Mouse (Mus musculus) adrenal gland, adult (tissue): Measurements from ENCODE around the gene Mttp.
"Not testable (repeated sequence)": the region's sequence is repeated elsewhere in the genome, so short reads cannot be mapped to it uniquely, and the experiment has no call there.

Source experiments
- DNase-seq, 2 experiments: peaks; one replicate each; pipeline ENCODE4 v3.0.0; 2022 to 2023; ENCODE audit warnings: low spot score in 1 of 2; ENCODE audit not compliant: inconsistent age in 2 of 2

The Mttp gene

DNA sequence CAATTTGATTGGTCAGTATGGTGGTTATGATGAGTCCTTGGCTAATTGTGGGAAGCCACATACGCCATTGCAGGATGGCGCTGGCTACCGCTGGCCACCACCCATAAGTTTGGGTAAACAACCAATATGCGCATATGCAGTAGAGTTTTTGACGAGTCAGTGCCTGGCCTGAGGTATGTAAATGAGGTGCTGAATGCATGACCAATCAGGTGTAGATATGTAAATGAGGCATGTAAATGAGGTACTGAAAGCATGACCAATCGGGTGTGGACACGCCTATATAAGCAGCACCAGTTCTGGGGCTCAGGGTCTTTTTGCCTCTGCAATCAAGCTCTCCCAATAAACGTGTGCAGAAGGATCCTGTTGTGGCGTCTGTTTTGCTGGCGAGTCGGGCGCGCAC, 6.6 kb downstream of the Mttp start:
- DNase-seq = not testable (repeated sequence)

- DNase-seq = no peak
Observed at GRCm38 (mm10) chr3:138134528-138134927, 10.2 kb downstream of the Mttp start.

DNA sequence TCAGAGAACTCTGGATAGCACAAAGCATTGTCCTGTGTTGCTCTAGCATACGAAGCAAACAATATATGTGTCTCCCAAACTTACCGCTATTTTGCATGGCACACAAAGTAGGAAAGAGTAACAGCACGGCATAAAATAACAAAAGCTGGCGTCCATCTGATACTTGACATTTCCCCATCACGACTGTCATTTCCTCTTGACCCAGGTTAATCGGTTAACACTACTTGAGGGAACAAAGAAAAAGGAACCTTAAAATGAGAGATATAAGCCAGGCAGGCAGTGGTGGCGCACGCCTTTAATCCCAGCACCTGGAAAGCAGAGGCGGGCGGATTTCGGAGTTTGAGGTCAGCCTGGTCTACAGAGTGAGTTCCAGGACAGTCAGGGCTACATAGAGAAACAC, 10.9 kb downstream of the Mttp start:
- DNase-seq = no peak

GRCm38 (mm10) chr3:138133463-138133862, 11.3 kb downstream of the Mttp start:
- no peak for DNase-seq

DNA sequence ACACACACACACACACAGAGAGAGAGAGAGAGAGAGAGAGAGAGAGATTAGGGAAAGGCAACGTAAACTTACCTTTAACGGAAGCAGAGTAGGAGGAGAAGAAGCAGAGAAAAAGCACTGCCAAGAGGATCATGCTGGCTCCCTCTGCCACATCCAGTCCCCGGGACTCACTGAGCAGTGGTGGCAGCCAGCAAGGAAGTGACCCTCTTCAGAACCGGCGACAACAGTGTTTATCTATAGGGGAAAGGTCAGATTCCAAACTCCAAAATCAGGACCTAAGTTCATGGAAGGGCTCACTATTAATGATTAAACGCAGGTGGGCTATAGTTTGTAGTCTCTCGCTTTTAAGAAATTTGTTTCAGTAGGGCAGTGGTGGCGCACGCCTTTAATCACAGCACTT, 13.6 kb downstream of the Mttp start:
- DNase-seq = no peak

- no peak for DNase-seq
Observed at GRCm38 (mm10) chr3:138130692-138131091, 14.1 kb downstream of the Mttp start.

DNA sequence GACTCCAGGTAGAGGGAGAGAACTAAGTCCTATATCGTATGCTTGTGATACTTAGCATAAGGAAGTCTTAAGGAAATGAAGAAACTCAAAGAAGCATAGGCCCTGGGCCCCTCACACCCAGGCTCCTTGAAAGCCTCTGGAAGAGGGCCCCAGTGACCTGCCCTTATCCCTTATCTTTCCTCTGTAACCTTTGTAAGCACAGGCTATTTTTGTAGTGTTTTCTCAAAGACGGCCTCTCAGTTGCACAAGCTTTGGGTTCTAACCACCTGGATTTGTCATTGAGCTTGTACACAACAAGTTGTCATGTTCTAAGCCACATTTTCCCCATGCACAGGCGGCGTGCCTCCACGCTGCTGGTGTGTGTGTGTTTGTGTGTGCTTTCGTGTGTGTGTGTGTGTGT, 15.7 kb downstream of the Mttp start:
- no peak for DNase-seq

DNA sequence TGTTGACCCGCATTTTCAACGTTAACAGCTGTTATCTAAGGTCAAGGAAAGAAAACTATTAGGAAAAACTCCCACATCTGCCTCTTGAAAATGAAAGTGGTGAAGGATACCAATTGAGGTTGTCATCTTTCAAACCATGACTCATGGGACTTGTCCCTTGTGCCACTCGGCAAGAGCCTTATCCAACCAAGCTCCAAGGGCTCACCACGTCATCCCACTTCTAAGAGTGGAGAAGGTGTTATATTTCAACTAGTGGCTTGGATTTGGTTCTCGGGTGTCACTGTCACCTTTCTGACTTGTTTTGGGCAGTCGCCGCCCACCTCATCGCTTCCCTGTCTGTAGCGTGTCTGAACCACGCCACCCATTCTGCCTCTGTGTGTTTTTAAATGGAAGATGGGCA, 20.9 kb downstream of the Mttp start:
- DNase-seq = peak in 1 of 2 experiments; percentile 57

- no peak for DNase-seq
Observed at GRCm38 (mm10) chr3:138121461-138121860, 23.3 kb downstream of the Mttp start.

DNA sequence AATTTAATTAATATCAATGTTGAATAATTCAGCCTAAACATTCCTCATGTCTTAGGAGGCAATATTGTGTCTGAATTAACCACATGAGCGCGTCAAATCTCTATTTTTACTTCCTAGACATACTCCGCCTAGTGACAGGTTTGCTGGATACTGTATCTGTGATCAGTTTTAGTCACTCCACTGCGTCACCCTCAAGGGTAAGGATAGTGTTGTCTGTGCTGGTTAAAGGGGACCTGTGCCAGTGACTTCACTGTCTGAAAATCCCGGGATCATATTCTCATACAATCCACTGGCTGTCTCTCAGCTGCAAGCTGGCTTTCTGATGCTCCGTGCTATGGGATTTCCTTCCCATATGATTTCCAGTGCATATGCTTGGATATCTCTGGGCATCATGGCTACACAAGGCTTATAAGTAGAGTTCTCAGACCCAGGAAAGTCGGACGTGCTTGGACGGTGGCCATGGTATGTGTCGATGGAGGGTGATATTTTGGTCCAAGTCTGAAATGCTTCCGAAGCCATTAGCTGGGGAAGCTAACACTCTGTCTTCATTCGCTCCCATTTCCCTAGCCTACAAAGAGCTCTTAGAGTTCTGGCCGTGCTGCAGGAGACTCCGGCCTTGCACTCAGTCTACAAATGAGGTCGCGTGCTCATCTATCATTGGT, 25.2 kb downstream of the Mttp start:
- DNase-seq = peak in 1 of 2 experiments; percentile 31

- peak in 1 of 2 experiments; percentile 19 for DNase-seq
Observed at GRCm38 (mm10) chr3:138118831-138119230, 25.9 kb downstream of the Mttp start.

- peak in 1 of 2 experiments; percentile 38 for DNase-seq
Observed at GRCm38 (mm10) chr3:138118392-138118791, 26.4 kb downstream of the Mttp start.

DNA sequence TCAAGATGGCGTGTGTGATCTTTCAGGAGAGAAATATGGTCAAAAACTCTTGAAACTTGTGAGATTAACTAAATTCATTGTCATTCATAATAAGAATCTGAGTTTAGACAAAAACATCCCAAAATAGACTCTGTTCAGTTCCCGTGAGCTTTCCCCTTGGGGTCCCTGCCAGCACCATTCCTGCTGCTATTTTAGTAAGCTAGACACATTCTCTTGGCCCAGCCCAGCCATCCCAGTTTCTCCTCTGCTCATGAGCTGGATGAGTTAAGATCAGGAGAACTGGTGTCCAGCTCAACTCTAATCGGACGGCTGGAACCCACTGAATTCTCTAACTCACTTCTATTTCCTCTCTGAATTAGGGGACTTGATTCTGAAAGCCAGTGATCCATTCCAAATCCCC, 27.9 kb downstream of the Mttp start:
- peak in 1 of 2 experiments; percentile 18 for DNase-seq

- peak in 1 of 2 experiments; percentile 55 for DNase-seq
Observed at GRCm38 (mm10) chr3:138114106-138114505, 30.7 kb downstream of the Mttp start.

DNA sequence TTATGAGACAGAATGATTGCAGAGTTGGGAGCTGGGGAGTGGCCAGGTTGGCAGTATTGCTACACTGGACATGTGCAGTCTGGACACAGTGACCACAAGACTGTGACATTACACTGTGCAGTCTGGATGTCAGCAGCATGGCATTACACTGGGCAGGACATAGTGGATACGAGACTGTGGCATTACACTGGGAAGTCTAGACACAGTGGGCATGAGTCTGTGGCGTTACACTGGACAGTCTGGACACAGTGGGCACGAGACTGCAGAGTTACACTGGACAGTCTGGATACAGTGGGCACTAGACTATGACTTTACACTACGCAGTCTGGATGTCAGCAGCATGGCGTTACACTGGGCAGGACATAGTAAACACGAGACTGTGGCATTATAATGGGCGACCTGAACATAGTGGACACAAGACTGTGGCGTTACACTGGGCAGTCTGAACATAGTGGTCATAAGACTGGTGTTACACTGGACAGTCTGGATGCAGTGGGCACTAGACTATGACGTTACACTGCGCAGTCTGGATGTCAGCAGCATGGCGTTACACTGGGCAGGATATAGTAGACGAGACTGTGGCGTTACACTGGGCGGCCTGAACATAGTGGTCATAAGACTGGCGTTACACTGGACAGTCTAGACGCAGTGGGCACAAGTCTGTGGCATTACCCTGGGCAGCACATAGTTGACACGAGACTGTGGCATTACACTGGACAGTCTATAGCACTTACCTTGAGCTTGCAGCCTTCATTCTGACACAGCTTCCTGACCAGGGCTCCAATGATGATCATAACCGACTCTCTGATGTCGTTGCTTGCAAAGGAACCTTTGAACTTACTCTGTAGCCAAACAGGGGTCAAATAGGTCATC, 33.6 kb downstream of the Mttp start:
- peak in 1 of 2 experiments; percentile 11 for DNase-seq

DNA sequence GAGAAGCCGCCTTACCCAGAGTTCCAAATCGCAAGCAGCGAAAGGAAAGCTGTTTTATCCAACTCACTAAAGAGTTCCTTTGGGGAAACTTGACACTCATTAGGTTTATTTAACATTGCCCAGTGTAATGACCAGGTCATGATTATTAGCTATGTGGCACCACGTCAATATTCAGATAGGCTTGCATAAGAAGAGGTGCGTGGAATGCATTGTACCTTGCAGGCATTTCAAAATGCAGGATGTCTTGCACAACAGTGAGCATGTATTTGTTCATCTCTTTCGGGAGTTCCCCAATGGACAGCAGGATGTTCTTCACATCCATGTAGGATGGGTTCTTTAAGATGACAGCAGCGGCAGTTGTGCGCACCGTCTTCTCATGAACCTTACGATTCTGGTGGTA, 37.9 kb downstream of the Mttp start:
- peak in 1 of 2 experiments; percentile 15 for DNase-seq

DNA sequence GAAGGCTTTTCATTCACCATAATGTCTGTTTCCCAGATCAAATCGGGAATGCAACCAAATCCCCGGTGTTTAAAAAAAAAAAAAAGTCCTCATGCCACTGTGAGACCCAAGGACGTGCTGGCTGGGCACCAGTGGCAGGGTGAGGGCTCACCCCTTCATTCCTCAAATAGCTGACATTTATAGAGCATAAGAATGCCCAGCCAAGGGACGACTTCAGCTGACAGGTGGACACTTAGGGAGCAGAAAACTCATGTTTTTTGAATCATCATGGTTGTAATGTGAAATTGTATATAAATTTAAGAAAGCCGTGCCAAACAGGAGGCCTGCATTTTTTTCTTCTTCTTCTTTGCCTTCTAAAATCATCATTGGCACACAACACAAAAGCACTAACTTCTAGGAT, 39.7 kb downstream of the Mttp start:
- peak; percentile 28 to 64 for DNase-seq

- DNase-seq = no peak
Observed at GRCm38 (mm10) chr3:138103690-138104089, 41.1 kb downstream of the Mttp start.

DNA sequence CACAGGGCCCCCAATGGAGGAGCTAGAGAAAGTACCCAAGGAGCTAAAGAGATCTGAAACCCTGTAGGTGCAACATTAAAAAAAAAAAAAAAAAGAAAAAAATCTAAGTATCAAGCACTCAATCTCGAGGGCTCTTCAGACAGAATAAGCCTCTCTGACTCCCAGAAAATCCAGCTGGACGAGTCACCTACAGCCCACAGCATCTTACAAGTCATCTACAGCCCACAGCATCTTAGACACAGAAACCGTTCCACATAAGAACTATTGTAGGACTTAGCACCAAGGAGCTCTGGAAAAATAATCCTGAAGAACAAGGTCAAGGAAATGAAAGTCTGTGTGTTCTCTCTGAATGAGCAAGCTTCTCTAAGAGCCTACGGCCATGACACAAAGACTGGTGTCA, 42.8 kb downstream of the Mttp start:
- DNase-seq = no peak

GRCm38 (mm10) chr3:138097718-138098117, 47.0 kb downstream of the Mttp start:
- peak in 1 of 2 experiments; percentile 78 for DNase-seq

GRCm38 (mm10) chr3:138096263-138097028, 48.3 kb downstream of the Mttp start:
- peak; percentile 54 to 87 for DNase-seq
